Mouse (Mus musculus) fat pad, adult 2 months (tissue): ENCODE results near the gene Uba52.

ENCODE experiments used
- DNase-seq: peaks from one replicate; pipeline ENCODE4 v3.0.0-alpha.2; 2011; ENCODE audit warnings: low read depth, low spot score; ENCODE audit errors: extremely low read depth

The Uba52 gene

GRCm38 (mm10) chr8:70510228-70510915 lies at the start of gene Uba52:
Gene Uba52 (minus strand): TSS chr8:70510801.
- DNase-seq, result no peak

GRCm38 (mm10) chr8:70560096-70560495 lies 49.5 kb upstream of the Uba52 start:
- DNase-seq, result no peak

- no peak for DNase-seq
Measured at GRCm38 (mm10) chr8:70558983-70559382, 48.4 kb upstream of the Uba52 start.

- no peak for DNase-seq
Measured at GRCm38 (mm10) chr8:70558334-70558733, 47.7 kb upstream of the Uba52 start.

- DNase-seq, result no peak
Measured at GRCm38 (mm10) chr8:70555079-70555747, 44.6 kb upstream of the Uba52 start.

GRCm38 (mm10) chr8:70553740-70554139 lies 43.1 kb upstream of the Uba52 start:
- no peak for DNase-seq

- DNase-seq, result no peak
Measured at GRCm38 (mm10) chr8:70552836-70553235, 42.2 kb upstream of the Uba52 start.

- no peak for DNase-seq
Measured at GRCm38 (mm10) chr8:70551558-70552161, 41.1 kb upstream of the Uba52 start.

GRCm38 (mm10) chr8:70549412-70550184 lies 39.0 kb upstream of the Uba52 start:
- no peak for DNase-seq

GRCm38 (mm10) chr8:70547762-70548161 lies 37.2 kb upstream of the Uba52 start:
- no peak for DNase-seq

GRCm38 (mm10) chr8:70546412-70546811 lies 35.8 kb upstream of the Uba52 start:
- no peak for DNase-seq

GRCm38 (mm10) chr8:70544200-70544687 lies 33.6 kb upstream of the Uba52 start:
- no peak for DNase-seq

GRCm38 (mm10) chr8:70541081-70541480 lies 30.5 kb upstream of the Uba52 start:
- no peak for DNase-seq

GRCm38 (mm10) chr8:70540507-70541071 lies 30.0 kb upstream of the Uba52 start:
- no peak for DNase-seq

- DNase-seq, result no peak
Measured at GRCm38 (mm10) chr8:70540013-70540506, 29.5 kb upstream of the Uba52 start.

- DNase-seq, result peak; percentile 93
Measured at GRCm38 (mm10) chr8:70539077-70539813, 28.6 kb upstream of the Uba52 start, which contains the start of gene Ell. Gene Ell (plus strand): TSS chr8:70539457.

- DNase-seq, result peak; percentile 92
Measured at GRCm38 (mm10) chr8:70538633-70539076, 28.1 kb upstream of the Uba52 start.

GRCm38 (mm10) chr8:70538024-70538579 lies 27.5 kb upstream of the Uba52 start:
- DNase-seq, result no peak

- no peak for DNase-seq
Measured at GRCm38 (mm10) chr8:70535701-70536100, 25.1 kb upstream of the Uba52 start.

GRCm38 (mm10) chr8:70535221-70535620 lies 24.6 kb upstream of the Uba52 start:
- DNase-seq, result no peak
